In the genomic region with DNA sequence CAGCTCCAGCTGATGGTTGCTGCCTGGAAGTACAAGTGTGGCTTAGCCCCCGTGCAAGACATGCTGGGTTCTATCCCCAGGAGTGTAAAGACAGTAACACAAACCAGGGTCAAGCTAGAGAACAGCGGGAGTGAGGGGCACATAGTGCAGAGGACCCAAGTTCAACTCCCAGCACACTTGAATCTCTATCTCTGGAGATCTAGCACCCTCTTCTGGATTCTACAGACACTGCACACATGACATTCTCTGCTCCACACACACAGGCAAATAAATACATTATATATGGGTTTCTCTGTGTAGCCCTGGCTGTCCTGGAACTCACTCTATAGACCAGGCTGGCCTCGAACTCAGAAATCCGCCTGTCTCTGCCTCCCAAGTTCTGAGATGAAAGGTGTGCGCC, we compare ENCODE assay signal across 12 mouse cellular contexts. TPM values are rescaled to one million over a fixed set of nuclear protein-coding genes. Genes with fewer than 3 reads are reported as not detected.
DNase-seq lines count a peak whose midpoint lies in the region; ATAC-seq and TF ChIP-seq lines count a peak whose summit lies in the region.
"Had no signal": no experiment of that assay in that cellular context is flagged by ENCODE, and none has a peak within 500 bp of the region (broad histone marks: within the 10 kb centered on the region; RNA-seq: fewer than 3 reads in every experiment).

No protein-coding gene starts in this region.

- H3K27me3 ChIP-seq in liver, adult 2 months (ENCODE audit: control insufficient read depth, insufficient read depth, low read length), result no peaks in the 10 kb centered on the region
- H3K27me3 ChIP-seq in liver, embryonic 11.5 days (replicated peaks; ENCODE audit: control insufficient read depth, insufficient read depth, low read length), result no peaks in the 10 kb centered on the region
- H3K27me3 ChIP-seq: embryonic facial prominence, embryonic 12.5 days; liver, embryonic 13.5 days had no signal

- peaks cover 2% of the 10 kb centered on the region; the same call in 1 of the 2 replicates for H3K4me1 ChIP-seq in liver, adult 2 months (ENCODE audit: control insufficient read depth, insufficient read depth, low read length)
- peaks cover 6% of the 10 kb centered on the region for H3K4me1 ChIP-seq in liver, embryonic 11.5 days (replicated peaks; ENCODE audit: control insufficient read depth, insufficient read depth, low read length)
- H3K4me1 ChIP-seq: embryonic facial prominence, embryonic 12.5 days had no signal

- no peak overlapping the region for H3K9ac ChIP-seq in liver, adult 2 months (ENCODE audit: low read depth, low read length)
- no peak overlapping the region for H3K9ac ChIP-seq in liver, embryonic 11.5 days (ENCODE audit: low read depth, low read length)
- H3K9ac ChIP-seq: embryonic facial prominence, embryonic 12.5 days; liver, embryonic 13.5 days had no signal

- ATAC-seq in liver, embryonic 11.5 days (replicated peaks; ENCODE audit: low FRiP score), result no peak
- ATAC-seq in granulocyte monocyte progenitor cell, adult 5-6 weeks (replicated peaks; ENCODE audit: poor library complexity, severe bottlenecking), result peak; percentile 61; the same call in 1 of the 2 replicates
- no peak for ATAC-seq in activated CD4-positive, CD25-positive, alpha-beta regulatory T cell, adult 4 months

- H3K4me3 ChIP-seq in liver, adult 2 months (ENCODE audit: insufficient read depth, low read depth, low read length), result no peak overlapping the region
- H3K4me3 ChIP-seq in liver, embryonic 11.5 days (ENCODE audit: low read depth, low read length), result no peak overlapping the region
- H3K4me3 ChIP-seq: embryonic facial prominence, embryonic 12.5 days; liver, embryonic 13.5 days had no signal

- peaks cover 67% of the 10 kb centered on the region for H3K36me3 ChIP-seq in liver, adult 2 months (ENCODE audit: control insufficient read depth, insufficient read depth, low read length)
- H3K36me3 ChIP-seq in liver, embryonic 11.5 days (ENCODE audit: control insufficient read depth, insufficient read depth, low read length), result peaks cover 46% of the 10 kb centered on the region

- WGBS in liver, adult 2 months, result 90% methylated on average over 5 of the region's 5 CpGs
- 82% methylated on average over 5 of the region's 5 CpGs for WGBS in liver, embryonic 11.5 days

- no peak for TF ChIP-seq POLR2A in liver, adult 2 months (IDR thresholded peaks at IDR 0.05; ENCODE audit: extremely low read depth, insufficient read depth, low read length)

- 0 out of 2 replicates have a peak, but pooled peaks have one; percentile 5 for TF ChIP-seq CTCF in liver, adult 2 months (IDR thresholded peaks at IDR 0.05; ENCODE audit: low read depth, low read length)

- peaks cover 5% of the 10 kb centered on the region; the same call in 1 of the 2 replicates for H3K79me2 ChIP-seq in liver, adult 2 months (ENCODE audit: control insufficient read depth, insufficient read depth, low read length)

- intact Hi-C loops in left cerebral cortex, postnatal 10 days (cut with DNase I), result no loop called here

- no peak overlapping the region for H3K27ac ChIP-seq in liver, adult 2 months (replicated peaks; ENCODE audit: insufficient read depth, low read depth, low read length)
- H3K27ac ChIP-seq in liver, embryonic 11.5 days (ENCODE audit: low read depth, low read length), result no peak overlapping the region
- H3K27ac ChIP-seq: embryonic facial prominence, embryonic 12.5 days; liver, embryonic 13.5 days had no signal

- H3K4me2 ChIP-seq in liver, embryonic 11.5 days, result no peak overlapping the region
- H3K4me2 ChIP-seq: embryonic facial prominence, embryonic 12.5 days; liver, embryonic 13.5 days had no signal

- H3K9me3 ChIP-seq in liver, embryonic 11.5 days (ENCODE audit: control insufficient read depth, low read length), result no peaks in the 10 kb centered on the region
- H3K9me3 ChIP-seq: embryonic facial prominence, embryonic 12.5 days; liver, embryonic 13.5 days had no signal

- DNase-seq in liver, adult 2 months (ENCODE audit: extremely low read depth, low read depth, low spot score), result no peak
- DNase-seq in liver, embryonic 11.5 days (ENCODE audit: low spot score), result no peak
- peak; percentile 52 for DNase-seq in CD4-positive helper T cell, adult 2 months (ENCODE audit: low read depth, low spot score)
- peak; percentile 57 for DNase-seq in ES-CJ7 (ENCODE audit: low read depth, low spot score)
- DNase-seq in left cerebral cortex, postnatal 10 days (ENCODE audit: extremely low spot score in 1 of 2, low spot score in 2 of 2), result no peak
- DNase-seq: adrenal gland, postnatal 25 days; heart, postnatal 36 days; kidney, postnatal 36 days; liver, embryonic 13.5 days had no signal

RNA-seq across cellular contexts. Expression of a gene that starts 20.3 kb away (rescaled TPM):
- 2.5 and 3.1 TPM in 2 replicates for total RNA-seq in liver, adult 2 months (2014; rRNA removed)
- 9.6 and 10.7 TPM in 2 replicates for polyA plus RNA-seq in liver, adult 2 months (2012; rRNA removed)
- polyA plus RNA-seq in liver, embryonic 11.5 days (2014; fragmentation: Nextera tagmentation; extraction: Ambion mirVana), result 16.2 and 17.5 TPM in 2 replicates
- total RNA-seq in granulocyte monocyte progenitor cell, adult 5-6 weeks (2014; fragmentation: Nextera tagmentation), result 11.5 and 24.7 TPM in 2 replicates
- total RNA-seq in granulocyte monocyte progenitor cell, adult 5-6 weeks (2017), result 7.4 and 8.1 TPM in 2 replicates
- 10 to 100 TPM in 1 of 2 experiments, 1 to 10 TPM in 1; 7.4 to 11.7 TPM for polyA plus RNA-seq in activated CD4-positive, CD25-positive, alpha-beta regulatory T cell, adult 4 months (2017; shearing (Covaris generic))
- 10 to 100 TPM; 68.2 to 69.8 TPM for total RNA-seq in left cerebral cortex, postnatal 10 days (2021)

RNA-seq across cellular contexts. Expression of a gene that starts 20.5 kb away (rescaled TPM):
- 44.3 and 55.0 TPM in 2 replicates for total RNA-seq in liver, adult 2 months (2014; rRNA removed)
- 71.0 and 71.9 TPM in 2 replicates for polyA plus RNA-seq in liver, adult 2 months (2012; rRNA removed)
- 55.9 and 57.7 TPM in 2 replicates for polyA plus RNA-seq in liver, embryonic 11.5 days (2014; fragmentation: Nextera tagmentation; extraction: Ambion mirVana)
- total RNA-seq in granulocyte monocyte progenitor cell, adult 5-6 weeks (2014; fragmentation: Nextera tagmentation), result 39.8 and 49.3 TPM in 2 replicates
- total RNA-seq in granulocyte monocyte progenitor cell, adult 5-6 weeks (2017), result 24.3 and 25.7 TPM in 2 replicates
- polyA plus RNA-seq in activated CD4-positive, CD25-positive, alpha-beta regulatory T cell, adult 4 months (2017; shearing (Covaris generic)), result 100 to 1,000 TPM; 168 to 181 TPM
- 10 to 100 TPM; 31.5 to 34.3 TPM for total RNA-seq in left cerebral cortex, postnatal 10 days (2021)

RNA-seq across cellular contexts. Expression of a gene that starts 25.0 kb away (rescaled TPM):
- total RNA-seq in liver, adult 2 months (2014; rRNA removed), result 0.13 and 0.18 TPM in 2 replicates
- 2.2 and 2.7 TPM in 2 replicates for polyA plus RNA-seq in liver, adult 2 months (2012; rRNA removed)
- 14.3 and 15.2 TPM in 2 replicates for polyA plus RNA-seq in liver, embryonic 11.5 days (2014; fragmentation: Nextera tagmentation; extraction: Ambion mirVana)
- not detected in 2 replicates for total RNA-seq in granulocyte monocyte progenitor cell, adult 5-6 weeks (2014; fragmentation: Nextera tagmentation)
- total RNA-seq in granulocyte monocyte progenitor cell, adult 5-6 weeks (2017), result not detected in 2 replicates
- not detected for polyA plus RNA-seq in activated CD4-positive, CD25-positive, alpha-beta regulatory T cell, adult 4 months (2017; shearing (Covaris generic))
- 1 to 10 TPM in 1 of 2 experiments, under 1 TPM in 1; 0.47 to 1.6 TPM for total RNA-seq in left cerebral cortex, postnatal 10 days (2021)

Comparison
In these comparisons a context has a peak if more than half of its experiments do, and no peak if none do; other contexts are left out.
1. DNase-seq: peak in CD4-positive helper T cell, adult 2 months (single experiment) and ES-CJ7 (single experiment); none in liver, adult 2 months (single experiment), liver, embryonic 11.5 days (single experiment) and left cerebral cortex, postnatal 10 days (0 of 2).